Mouse (Mus musculus): ENCODE measurements around the gene Plscr2.

DNA sequence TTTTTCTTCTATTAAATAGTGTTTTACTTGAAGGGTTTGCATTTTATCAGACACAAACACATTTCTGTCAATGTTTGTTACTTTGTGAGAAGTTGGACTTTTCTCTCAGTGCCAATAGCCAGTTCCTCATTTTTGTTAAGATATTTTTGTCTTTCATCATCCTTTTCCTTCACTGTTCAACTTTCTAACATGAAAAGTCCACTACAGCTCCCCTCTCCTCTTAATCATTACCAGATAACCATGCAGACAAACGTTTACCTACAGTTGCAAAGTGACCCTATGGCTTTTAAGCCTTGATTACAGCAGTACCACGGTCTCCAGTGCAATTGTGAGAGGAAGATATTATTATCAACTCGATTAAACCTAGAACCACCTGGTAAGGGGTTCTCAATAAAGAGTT is 25.8 kb downstream of the Plscr2 start:
- TF ChIP-seq CTCF (IDR thresholded peaks at IDR 0.05; ENCODE audit: low read depth, low read length) (no peak), POLR2A (IDR thresholded peaks at IDR 0.05; ENCODE audit: borderline replicate concordance, low read depth, low read length) (no peak)
